Mouse (Mus musculus) hematopoietic stem cell, adult 5-6 weeks (primary cell): ENCODE measurements around the gene Nek10. TPM values are rescaled to one million over a fixed set of nuclear protein-coding genes. Genes with fewer than 3 reads are reported as not detected.
A peak's percentile ranks its signal among the peaks of the same experiment; 100 is the strongest.
"Not testable (repeated sequence)": the region's sequence is repeated elsewhere in the genome, so short reads cannot be mapped to it uniquely, and the experiment has no call there.

ENCODE experiments used
- ATAC-seq, 2 experiments: fragments of 125-278 bp in 1 of 2; replicated peaks in 1 of 2; 2 replicates each; pipeline ENCODE4 v1.8.0; 2016 to 2017; ENCODE audit warnings: inconsistent platforms in 2 of 2, mild to moderate bottlenecking in 2 of 2, moderate number of reproducible peaks in 2 of 2, low read depth in 1 of 2, moderate TSS enrichment in 1 of 2; ENCODE audit not compliant: low FRiP score in 2 of 2, poor library complexity in 2 of 2, severe bottlenecking in 2 of 2, insufficient read depth in 1 of 2, low TSS enrichment in 1 of 2
- total RNA-seq: library from RNA; stranded (forward); fragments of 172-1452, 232-1000 nt; gene quantifications from 2 replicates; pipeline ENCODE4 v1.2.3, GENCODE M21; 2017

Nek10 gene
- total RNA-seq: not detected in 2 replicates

- not testable (repeated sequence) for ATAC-seq
Observed at GRCm38 (mm10) chr14:14803115-14803514, at the start of gene Nek10. Gene Nek10 (plus strand): TSS chr14:14803415.

- no peak for ATAC-seq
Observed at GRCm38 (mm10) chr14:14781169-14781568, 22.0 kb upstream of the Nek10 start.

- no peak for ATAC-seq
Observed at GRCm38 (mm10) chr14:14784223-14784622, 19.0 kb upstream of the Nek10 start.

GRCm38 (mm10) chr14:14786979-14787378, 16.2 kb upstream of the Nek10 start:
- no peak for ATAC-seq

GRCm38 (mm10) chr14:14789840-14790470, 13.3 kb upstream of the Nek10 start:
- no peak for ATAC-seq

- ATAC-seq: peak; percentile 47 to 55
Observed at GRCm38 (mm10) chr14:14799861-14800260, 3.4 kb upstream of the Nek10 start.

- peak; percentile 59 to 66; a peak in 3 of 4 replicates for ATAC-seq
Observed at GRCm38 (mm10) chr14:14800332-14800731, 2.9 kb upstream of the Nek10 start.

GRCm38 (mm10) chr14:14800810-14801209, 2.4 kb upstream of the Nek10 start:
- peak; percentile 14 to 47 for ATAC-seq

- ATAC-seq: no peak
Observed at GRCm38 (mm10) chr14:14803921-14804517, 804 bp downstream of the Nek10 start.

GRCm38 (mm10) chr14:14804518-14805212, 1.4 kb downstream of the Nek10 start:
- peak; percentile 35 to 68; a peak in 2 of 4 replicates for ATAC-seq

- no peak for ATAC-seq
Observed at GRCm38 (mm10) chr14:14832520-14833240, 29.5 kb downstream of the Nek10 start.

- ATAC-seq: no peak
Observed at GRCm38 (mm10) chr14:14833498-14833897, 30.3 kb downstream of the Nek10 start.

- ATAC-seq: peak in 1 of 2 experiments; percentile 28; a peak in 1 of 4 replicates
Observed at GRCm38 (mm10) chr14:14834266-14834665, 31.1 kb downstream of the Nek10 start.

GRCm38 (mm10) chr14:14837627-14838026, 34.4 kb downstream of the Nek10 start:
- no peak for ATAC-seq

- peak in 1 of 2 experiments; percentile 40; a peak in 1 of 4 replicates for ATAC-seq
Observed at GRCm38 (mm10) chr14:14838109-14838508, 34.9 kb downstream of the Nek10 start.

- ATAC-seq: no peak
Observed at GRCm38 (mm10) chr14:14842734-14843530, 39.7 kb downstream of the Nek10 start.

GRCm38 (mm10) chr14:14852838-14853237, 49.6 kb downstream of the Nek10 start:
- ATAC-seq: peak; percentile 42 to 60; a peak in 3 of 4 replicates
